Mouse (Mus musculus): ENCODE measurements around the gene Rab11b.

Rab11b gene

DNA sequence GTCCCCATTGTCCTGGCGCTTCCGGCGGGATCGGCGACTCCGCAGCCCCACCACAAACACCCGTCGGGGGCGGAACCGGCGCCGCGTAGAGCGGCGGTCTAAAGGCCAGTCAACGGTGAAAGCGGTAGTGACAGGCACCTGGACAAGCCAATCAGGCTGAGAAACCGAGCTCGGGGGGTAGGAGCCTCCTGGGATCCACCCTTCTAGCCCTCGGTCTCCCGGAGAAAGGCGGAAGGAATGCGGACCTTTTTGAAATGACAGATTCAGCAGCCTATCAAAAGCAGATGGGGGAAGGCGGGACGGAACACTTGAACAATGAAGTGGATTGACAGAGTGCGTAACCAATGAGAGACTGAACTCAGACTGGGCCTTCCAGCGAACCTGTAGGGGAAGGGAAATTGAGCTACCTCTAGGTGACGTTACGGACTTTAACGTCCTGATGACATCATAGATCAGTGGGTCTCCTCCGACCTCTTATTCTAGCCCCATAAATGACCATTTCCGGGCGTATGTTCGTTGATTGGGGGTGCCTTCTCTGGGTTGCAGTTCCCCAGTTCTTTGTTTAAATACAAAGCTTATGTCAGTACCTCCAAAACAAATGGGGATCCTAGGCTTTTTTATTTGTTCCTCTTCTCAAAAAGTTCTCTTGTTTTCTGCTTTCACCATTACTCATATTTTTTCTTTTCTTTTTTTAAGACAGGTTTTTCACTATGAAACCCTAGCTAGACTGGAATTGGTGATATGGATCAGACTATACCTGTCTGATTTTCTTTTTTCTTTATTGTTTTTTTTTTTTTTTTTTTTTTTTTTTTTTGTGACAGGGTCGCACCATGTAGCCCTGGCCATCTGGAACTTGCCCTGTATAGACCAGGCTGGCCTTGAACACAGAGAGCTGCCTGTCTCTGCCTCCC is at the start of gene Rab11b:
Rab11b (minus strand) TSS at position 276 of the 911 bp plus-strand sequence.
- DNase-seq: peak; percentile 100

DNA sequence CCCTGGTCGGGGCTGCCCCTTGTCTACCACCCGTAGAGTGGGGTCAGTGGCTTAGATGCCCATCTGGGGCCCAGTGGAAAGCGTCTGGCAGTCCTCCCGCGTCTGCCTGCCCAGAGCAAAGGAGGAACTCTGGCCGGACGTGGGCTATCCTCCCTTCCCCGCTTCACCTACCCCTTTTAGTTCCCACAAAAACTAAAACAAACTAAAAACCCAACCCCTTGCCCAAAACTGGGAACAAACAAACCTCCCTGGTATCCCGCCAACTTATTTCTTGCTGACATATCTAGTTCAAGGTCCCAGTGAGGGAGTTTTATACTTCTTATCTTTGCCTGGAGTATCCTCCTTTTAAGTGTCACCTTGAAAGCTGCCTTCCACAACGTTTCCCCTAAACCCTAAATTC is 47.9 kb upstream of the Rab11b start:
- no peak for DNase-seq

DNA sequence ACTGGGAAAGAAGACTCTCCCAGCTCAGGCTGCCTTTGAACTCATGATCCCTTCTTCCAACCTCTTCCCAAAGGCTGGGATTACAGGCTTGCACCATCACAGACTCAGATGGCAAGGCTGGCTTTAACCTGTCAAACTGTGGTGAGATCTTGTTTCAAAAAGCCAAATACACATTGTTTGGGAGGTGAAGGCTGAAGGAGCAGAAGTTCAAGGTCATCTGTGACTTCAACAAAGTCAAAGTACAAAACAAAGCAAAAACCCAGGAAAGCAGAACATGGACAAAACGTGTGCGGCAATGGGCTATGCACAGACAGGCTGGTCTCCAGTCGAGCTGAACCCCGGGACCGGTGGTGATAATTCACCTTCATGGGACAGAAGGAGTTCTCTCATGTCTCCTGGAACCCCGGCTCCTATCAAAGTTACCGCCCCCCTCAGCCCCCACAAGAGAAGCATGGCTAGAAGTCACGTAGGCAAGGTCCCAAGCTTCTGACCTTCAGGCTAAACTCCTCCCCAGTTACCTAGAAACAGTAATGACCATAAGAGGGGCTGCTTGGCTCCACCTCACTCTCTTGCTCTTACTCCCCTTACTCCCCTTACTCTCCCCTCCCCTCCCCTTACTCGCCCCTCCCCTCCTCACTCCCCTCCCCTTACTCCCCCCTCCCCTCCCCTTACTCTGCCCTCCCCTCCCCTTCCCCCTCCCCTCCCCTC is 47.0 kb upstream of the Rab11b start:
- DNase-seq: no peak

DNA sequence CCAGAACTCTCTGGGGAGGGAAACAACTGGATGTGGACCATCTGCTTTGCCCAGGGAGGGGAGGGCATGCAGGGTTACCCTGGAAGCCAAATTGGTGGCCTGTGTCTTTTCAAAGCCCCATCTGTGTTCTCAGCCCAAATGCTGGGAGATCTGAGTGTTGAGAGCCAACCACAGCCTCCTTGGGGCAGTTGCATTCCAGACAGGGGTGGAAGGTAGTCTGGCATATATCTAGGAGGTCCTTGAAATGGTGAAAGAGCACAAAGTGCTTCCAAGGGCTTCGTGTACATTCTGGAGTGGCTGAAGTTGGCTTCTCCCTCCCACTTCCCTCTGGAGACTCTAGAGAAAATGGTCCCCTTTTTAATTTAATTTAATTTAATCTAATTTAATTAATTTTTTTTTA is 44.4 kb upstream of the Rab11b start:
- no peak for DNase-seq

DNA sequence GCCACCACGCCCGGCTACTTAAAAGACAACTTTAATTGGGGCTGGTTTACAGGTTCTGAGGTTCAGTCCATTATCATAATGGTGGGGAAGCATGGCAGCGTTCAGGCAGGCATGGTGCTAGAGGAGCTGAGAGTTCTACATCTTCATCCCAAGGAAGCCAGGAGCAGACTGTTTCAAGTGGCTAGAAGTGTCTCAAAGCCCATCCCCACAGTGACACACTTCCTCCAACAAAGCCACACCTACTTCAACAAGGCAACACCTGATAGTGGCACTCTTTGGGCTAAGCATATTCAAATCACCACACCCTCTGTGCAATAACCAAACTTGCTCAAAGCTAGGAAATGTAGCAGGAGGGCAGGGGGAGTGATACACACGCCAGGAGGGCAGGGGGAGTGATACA is 43.9 kb upstream of the Rab11b start:
- DNase-seq: no peak

DNA sequence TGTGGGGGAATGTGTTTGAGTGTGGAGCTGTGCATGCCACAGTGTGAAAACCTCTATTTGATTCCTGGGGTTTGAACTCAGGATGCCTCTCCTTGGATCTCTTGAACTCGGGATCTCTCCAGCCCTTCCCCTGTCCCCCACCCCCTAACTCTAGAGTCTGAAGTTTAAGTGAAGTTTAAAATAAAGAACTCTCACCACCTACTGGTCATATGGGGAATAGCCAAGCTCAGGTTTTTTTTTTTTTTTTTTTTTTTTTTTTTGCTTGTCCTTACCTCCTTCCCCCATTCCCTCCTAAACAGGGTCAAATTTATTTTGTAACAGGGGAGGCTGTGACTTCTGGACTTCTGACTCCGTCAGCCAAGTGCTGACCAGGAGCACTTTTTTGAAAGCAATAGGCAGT is 41.9 kb upstream of the Rab11b start:
- DNase-seq: no peak

DNA sequence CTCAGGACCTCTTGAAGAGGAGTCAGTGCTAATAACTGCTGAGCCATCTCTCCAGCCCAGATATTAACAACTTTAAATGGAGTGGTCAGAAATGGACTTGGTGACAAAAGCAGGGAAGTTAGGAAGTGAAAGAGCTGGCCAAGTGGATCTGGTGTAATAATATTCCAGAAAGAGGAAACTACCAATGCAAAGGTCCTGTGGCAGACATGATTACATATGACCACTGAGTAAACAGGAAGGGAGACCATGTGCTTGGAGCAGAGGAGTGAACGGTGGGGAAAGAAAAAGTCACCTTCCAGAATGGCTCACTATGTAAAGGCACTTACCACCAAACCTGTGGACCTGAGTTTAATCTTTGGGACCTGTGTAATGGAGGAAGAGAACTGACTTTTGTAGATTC is 38.9 kb upstream of the Rab11b start:
- no peak for DNase-seq

DNA sequence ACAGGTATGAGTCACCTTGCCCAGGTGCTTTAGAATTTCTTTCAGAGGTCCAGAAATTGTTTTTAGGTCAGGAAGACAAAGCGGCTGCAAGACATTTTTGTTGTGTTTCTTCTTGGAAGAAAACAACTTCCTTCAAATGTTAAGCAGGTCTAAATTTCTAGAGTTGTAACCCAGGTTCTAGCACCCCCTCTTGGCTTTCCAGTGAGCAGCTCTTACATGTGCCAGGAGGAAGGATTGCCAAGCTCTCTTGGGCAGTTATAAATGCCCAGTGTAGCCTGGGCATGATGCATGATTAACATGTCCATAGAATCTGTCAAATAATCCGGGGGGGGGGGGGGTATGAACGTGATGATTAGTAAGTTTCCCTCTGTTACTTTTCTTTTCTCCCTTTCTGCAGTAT is 38.0 kb upstream of the Rab11b start:
- no peak for DNase-seq

DNA sequence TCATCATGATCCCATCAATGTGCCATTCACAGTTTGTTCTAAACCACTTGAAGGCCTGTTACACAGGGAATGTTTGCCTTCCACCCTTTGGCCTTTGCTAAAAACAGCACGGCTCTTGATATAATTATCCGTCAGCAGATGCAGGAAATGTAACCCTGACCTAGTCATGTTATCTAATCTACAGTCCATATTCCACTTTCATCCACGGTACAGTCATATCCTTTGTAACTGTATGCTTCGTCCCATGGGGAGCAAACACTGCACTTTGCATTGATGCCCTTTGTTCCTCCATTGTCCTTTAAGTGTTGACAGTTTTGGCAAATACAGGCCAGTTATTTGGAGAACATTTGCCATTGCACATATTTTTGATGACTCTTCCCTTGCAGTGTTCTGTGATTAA is 28.4 kb upstream of the Rab11b start:
- DNase-seq: no peak

DNA sequence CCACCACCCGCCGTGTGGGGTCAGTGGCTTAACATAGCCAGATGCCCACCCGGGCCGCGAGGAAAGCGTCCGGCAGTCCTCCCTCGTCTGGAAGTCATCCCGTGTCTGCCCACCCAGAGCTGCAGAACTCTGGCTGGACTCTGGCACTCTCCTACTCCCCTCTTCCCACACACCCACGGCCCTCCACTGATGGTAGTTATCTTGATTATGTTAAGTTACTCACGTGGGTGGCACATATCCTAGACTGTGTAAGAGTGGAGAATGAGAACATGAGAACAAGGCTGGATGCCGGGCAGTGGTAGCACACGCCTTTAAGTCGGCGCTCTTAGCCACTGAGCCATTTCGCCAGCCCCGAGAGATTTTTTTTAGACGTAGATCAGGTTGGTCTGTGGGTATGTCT is 26.0 kb upstream of the Rab11b start:
- DNase-seq: no peak

DNA sequence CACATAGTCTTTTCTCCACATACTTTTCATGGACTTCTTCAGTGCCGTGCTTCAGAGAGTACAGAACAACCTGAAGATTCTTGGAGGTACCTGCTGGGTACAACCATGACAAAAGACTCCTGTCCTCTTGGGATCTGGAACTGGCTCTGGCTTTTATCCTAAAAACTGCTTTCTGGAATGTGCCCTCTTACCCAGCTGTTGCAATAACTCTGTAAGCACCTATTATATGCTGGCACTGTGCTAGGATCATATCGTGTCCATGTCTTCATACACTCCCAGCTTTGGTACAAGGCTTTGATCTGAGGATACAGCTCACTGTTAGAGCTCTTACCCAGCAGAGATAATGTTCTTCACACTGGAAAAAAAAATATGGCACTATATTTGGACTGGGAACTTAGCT is 24.6 kb upstream of the Rab11b start:
- no peak for DNase-seq

DNA sequence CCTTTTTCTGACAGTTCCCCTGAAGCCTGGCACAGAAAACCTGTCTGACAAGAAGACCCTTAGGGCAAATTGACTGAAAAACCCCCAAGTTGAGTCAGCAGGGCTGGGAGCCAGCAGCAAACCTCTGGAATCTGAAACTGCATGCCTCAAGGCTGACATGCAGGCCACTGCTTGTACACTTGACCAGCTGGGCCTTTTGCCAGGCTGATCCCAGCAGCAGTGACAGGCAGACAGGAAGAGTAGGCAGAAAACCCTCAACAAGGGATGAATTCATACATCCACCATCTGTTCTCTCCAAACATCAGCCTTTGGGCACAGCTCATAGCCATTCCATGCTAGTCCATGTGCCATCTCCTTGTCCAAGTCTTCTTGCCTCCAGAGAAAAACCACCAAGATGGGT is 23.1 kb upstream of the Rab11b start:
- DNase-seq: no peak

DNA sequence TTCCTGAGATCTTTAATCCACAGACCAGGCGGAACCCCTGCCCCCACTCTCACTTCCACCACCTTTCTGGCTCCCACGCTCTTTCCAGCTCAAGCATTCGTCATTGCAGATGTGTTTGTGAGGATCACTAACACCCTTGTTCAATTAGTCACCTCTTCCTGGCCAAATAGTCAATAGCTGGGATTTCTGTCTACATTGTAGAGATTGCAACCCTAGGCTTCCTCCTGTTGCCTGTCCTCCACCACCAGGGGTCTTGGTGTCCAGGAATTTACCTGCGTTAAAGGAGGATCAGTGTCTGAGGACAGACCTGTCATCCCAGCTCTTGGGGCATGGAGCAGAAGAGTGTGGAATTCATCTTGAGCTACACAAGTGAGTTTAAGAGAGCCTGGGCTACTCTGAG is 21.7 kb upstream of the Rab11b start:
- DNase-seq: no peak

DNA sequence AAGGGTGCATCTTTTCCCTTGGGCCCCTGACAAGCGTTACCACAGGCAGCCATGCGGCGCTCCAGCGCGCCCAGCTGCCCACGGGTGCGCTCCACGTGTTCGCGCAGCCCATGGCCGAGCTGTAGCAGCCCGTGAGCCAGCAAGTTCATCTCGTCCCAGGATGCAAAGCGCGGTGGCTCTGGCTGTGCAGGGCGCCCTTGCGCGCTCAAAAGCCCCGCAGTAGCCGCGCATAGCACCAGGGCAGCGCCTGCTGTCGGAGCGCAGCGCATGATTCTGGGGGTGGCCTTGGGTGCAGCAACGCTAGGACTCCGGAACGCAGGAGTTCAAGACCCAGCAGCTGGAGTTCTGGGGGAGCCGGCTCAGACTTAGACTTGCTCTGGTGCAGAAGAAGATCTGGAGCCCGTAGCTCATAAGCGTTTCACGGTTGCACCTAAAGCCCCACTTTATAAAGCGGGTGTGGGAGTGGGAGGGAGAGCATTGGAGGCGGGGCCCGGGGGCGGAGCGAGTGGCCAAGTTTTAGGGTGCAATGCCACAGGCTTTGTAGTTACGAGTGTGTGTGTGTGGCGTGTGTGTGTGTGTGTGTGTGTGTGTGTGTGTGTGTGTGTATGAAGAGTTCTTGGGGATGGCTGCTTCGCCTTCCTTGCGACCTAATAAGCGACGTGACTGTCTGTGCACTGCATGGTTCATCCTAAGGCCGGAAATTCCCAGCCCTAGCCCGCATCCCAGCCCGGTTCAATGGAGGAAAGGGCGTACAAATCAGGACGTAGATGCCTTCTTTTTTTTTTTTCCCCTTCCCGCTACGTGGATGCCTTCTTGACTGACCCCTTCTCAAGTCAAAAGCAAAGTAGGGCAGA is 21.0 kb upstream of the Rab11b start, which contains the start of gene Angptl4:
Angptl4 (minus strand) TSS at position 707 of the 854 bp plus-strand sequence.
- DNase-seq: no peak

DNA sequence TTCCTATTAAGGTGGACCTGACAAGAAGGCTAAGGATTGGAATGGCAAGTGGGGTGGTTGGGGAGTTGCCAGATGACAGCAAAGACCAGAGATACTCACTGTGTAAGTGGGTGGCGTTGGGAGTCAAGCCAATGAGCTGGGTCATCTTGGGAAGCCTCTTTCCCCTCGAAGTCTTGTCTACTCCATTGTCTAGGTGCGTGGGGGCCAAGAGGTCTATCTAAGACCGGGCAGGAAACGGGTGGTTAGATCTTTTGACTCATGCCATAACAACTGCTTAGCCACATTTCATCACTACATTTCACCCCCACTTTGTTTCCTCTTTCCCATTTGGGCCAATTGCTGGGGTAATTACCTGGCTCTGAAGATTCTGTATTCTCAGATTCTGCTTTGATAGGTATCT is 20.1 kb upstream of the Rab11b start:
- no peak for DNase-seq

DNA sequence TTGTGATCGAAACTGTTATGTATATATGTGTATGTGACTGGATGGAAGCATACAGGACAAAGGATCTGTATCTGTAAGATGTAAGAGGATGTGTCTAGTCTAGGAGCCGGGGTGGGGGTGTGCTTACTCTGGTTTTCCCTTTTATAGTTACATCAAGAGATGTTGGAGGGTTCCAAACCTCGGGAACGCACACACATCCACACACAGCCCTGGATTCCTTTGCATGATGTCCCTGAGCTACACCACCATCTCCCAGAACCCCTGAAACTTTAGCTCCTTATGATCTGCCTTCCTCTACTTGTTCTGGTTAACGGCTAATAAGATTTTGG is 19.6 kb upstream of the Rab11b start:
- no peak for DNase-seq

DNA sequence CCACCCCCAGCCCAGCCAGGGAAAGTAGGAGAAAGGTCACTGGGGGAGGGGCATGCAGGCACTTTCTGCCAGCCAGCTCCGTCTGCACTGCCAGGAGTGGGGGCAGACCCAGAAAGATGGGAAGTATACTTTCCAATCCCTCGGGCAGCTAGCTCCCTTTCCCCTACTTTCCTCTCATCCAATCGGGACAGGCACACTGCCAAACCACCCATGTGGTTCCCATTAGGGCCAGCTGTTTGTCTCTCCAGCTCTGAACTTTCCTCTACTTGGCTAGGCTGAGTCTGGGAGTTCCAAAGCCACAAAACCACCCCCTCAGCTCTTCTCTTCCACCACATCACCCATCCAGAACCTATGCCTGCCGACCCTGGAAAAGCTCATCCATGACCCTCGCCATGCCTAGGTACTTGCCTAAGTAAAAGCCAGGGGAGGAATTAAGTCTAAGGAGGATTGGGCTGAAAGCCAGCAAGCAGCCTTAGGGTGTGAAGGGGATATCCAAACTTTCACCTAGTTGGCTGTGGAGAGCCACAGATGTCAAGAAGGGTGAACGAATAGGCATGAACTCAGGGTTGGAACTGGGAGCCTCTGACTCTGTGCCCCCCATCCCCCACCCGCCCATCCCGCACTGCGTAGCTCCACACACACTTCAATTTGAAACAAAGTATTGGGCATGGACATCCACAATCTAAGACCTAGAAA is 19.1 kb upstream of the Rab11b start:
- DNase-seq: peak; percentile 26

DNA sequence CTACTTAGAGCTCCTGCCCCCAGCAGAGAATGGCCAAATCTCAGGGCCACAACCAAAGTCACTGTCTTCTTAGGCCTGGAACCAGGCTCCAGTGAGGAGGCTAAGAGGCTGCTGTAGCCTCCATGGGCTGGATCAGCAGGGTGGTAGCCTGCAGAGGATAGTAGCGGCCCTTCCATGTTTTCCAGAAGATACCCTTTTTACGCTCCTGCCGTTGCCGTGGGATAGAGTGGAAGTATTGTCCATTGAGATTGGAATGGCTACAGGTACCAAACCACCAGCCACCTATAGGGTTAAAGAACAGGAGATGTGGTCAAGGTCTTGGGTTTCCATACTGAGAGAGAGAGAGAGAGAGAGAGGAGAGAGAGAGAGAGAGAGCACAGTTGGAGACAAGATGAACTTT is 15.0 kb upstream of the Rab11b start:
- DNase-seq: no peak

DNA sequence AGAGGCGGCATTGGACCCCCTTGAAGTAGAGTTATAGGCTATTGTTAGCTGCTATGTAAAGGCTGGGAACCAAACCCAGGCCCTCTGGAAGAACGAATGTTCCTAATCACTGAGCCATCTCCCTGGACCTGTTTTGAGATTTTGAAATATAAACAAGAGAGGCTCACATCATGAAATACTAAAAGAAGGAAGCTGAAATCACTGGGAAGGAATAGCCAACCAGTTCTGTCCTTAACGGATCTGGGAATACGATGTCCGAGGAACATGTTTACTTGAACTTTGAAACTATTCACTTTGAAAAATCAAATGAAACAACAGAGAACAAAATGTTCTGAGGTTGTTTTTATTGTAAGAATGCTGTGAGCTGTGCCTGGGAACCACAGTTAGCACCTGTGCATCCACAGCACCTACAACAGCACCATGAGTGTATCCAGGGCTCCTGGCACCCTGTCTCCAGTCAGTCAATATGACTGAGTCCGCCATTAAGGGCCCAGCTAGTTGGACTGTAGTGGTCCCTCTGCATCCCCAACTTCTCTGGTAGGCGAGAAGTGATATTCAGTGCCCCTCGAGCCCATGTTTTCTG is 14.3 kb upstream of the Rab11b start:
- DNase-seq: no peak

DNA sequence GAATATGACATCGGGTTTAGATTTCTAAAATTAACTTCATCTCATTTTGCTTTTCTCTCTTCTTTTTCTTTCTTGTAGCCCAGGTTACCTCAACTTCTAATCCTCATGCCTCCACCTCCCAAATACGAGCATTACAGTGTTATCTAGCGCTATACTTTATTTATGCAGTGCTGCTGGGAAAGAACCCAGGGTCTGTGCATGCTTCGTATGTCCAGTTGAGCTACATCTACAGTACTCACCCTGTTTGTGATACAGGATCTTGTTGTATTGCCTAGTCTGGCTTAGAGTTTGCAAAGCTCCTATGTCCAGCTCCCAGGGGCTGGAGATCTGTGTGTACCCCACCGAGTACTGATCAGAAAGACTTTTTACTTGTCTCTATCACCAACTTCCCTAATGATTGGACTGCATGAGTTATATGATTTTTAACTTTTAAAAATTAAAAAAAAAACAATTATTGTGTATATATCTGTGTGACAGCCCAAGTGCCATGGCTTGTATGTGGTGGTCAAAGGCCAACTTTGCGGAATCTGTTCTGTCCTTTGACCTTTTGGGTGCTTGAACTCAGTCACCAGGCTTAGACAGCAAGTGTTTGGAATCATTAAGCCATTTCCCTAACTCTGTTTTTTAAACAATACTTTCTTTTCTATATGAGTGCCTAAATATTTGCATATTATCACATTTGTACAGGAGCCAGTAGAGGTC is 13.7 kb upstream of the Rab11b start:
- DNase-seq: no peak

DNA sequence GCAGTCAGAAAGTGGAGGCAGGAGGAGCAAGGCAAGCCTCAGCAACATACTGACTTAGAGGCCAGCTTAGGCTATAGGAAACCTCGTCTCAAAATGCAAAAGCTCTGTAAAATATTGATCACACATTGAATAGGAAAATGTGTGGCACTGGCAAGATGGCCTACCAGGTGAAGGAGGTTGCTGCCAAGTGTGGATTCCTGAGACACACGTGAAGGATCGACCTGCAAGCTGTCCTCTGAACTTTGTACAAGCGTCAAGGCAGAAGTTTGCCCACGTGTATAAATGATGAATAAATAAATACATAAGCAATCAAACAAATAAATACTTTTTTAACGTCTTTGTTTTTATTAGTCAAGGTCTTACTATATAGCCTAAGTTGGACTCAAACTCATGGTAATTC is 13.1 kb upstream of the Rab11b start:
- no peak for DNase-seq

DNA sequence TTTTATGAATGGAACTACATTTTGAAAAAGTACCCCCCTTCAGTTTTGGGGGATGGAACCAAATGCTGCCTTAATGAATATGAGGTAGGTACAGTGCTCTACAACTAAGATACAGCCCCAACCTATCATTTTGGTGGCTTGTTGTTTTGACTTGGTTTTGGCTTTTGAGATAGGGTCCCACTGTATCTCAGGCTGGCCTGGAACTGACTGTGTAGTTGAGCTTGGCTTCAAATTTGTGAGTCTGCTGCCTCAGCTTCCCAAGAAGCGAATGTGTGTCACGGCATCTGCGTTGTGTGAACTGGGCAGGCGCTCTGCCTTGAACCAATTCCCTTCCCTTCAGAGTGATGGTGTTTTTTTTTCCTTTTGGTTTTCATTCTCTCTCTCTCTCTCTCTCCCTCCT is 11.3 kb upstream of the Rab11b start:
- DNase-seq: no peak

All from cerebellum, adult 11 months (tissue).